Mouse (Mus musculus) forelimb bud, embryonic 11.5 days (tissue): ENCODE measurements around the gene Ccne1.
"Not testable (repeated sequence)": the region's sequence is repeated elsewhere in the genome, so short reads cannot be mapped to it uniquely, and the experiment has no call there.

Source experiments
- DNase-seq: peaks from one replicate; pipeline ENCODE4 v3.0.0-alpha.2; 2012; ENCODE audit warnings: low read depth, low spot score

Ccne1 gene

GRCm38 (mm10) chr7:38107371-38108259 is at the start of gene Ccne1:
Gene Ccne1 (minus strand): TSS chr7:38107534.
- peak; percentile 95 for DNase-seq

- DNase-seq: no peak
Observed at GRCm38 (mm10) chr7:38155829-38156228, 48.5 kb upstream of the Ccne1 start.

- no peak for DNase-seq
Observed at GRCm38 (mm10) chr7:38152571-38152970, 45.2 kb upstream of the Ccne1 start.

- no peak for DNase-seq
Observed at GRCm38 (mm10) chr7:38151706-38152312, 44.5 kb upstream of the Ccne1 start.

- no peak for DNase-seq
Observed at GRCm38 (mm10) chr7:38147477-38147876, 40.1 kb upstream of the Ccne1 start.

- peak; percentile 89 for DNase-seq
Observed at GRCm38 (mm10) chr7:38141747-38142545, 34.6 kb upstream of the Ccne1 start.

- no peak for DNase-seq
Observed at GRCm38 (mm10) chr7:38140324-38140723, 33.0 kb upstream of the Ccne1 start.

GRCm38 (mm10) chr7:38134471-38134870 is 27.1 kb upstream of the Ccne1 start:
- no peak for DNase-seq

- peak; percentile 78 for DNase-seq
Observed at GRCm38 (mm10) chr7:38131186-38131585, 23.9 kb upstream of the Ccne1 start.

- DNase-seq: peak; percentile 77
Observed at GRCm38 (mm10) chr7:38129986-38130729, 22.8 kb upstream of the Ccne1 start.

- no peak for DNase-seq
Observed at GRCm38 (mm10) chr7:38129491-38129890, 22.2 kb upstream of the Ccne1 start.

GRCm38 (mm10) chr7:38128256-38128655 is 20.9 kb upstream of the Ccne1 start:
- DNase-seq: not testable (repeated sequence)

- no peak for DNase-seq
Observed at GRCm38 (mm10) chr7:38125565-38126159, 18.3 kb upstream of the Ccne1 start.

- DNase-seq: not testable (repeated sequence)
Observed at GRCm38 (mm10) chr7:38124164-38124563, 16.8 kb upstream of the Ccne1 start.

GRCm38 (mm10) chr7:38118594-38118993 is 11.3 kb upstream of the Ccne1 start:
- no peak for DNase-seq

GRCm38 (mm10) chr7:38112451-38112850 is 5.1 kb upstream of the Ccne1 start:
- no peak for DNase-seq

- DNase-seq: peak; percentile 89
Observed at GRCm38 (mm10) chr7:38111996-38112395, 4.7 kb upstream of the Ccne1 start.

- no peak for DNase-seq
Observed at GRCm38 (mm10) chr7:38108260-38108632, 912 bp upstream of the Ccne1 start.

- DNase-seq: no peak
Observed at GRCm38 (mm10) chr7:38106711-38107311, 523 bp downstream of the Ccne1 start.

GRCm38 (mm10) chr7:38105379-38105778 is 2.0 kb downstream of the Ccne1 start:
- no peak for DNase-seq

GRCm38 (mm10) chr7:38104097-38104496 is 3.2 kb downstream of the Ccne1 start:
- DNase-seq: no peak
